Mouse (Mus musculus): ENCODE measurements around the gene Foxr1.

GRCm38 (mm10) chr9:44407752-44408097 is 33.2 kb downstream of the Foxr1 start:
- TF ChIP-seq CTCF (IDR thresholded peaks at IDR 0.05; ENCODE audit: borderline replicate concordance, insufficient read depth, low read depth, low read length) (no peak), POLR2A (IDR thresholded peaks at IDR 0.05; ENCODE audit: borderline replicate concordance, insufficient read depth, low read length) (no peak)

Measured in cerebellum, adult 2 months (tissue).